Mouse (Mus musculus) embryo, embryonic 9.5 days (tissue): ENCODE measurements at regions not wholly inside any gene's neighbourhood (a gene's known extent, or its start where the extent isn't known, plus 50 kb on each side); places are given as distances from the start of the nearest gene placed in this dataset.

Source experiments
- DNase-seq: peaks from one replicate; pipeline ENCODE4 v3.0.0-alpha.2; 2017; ENCODE audit errors: extremely low spot score

DNA sequence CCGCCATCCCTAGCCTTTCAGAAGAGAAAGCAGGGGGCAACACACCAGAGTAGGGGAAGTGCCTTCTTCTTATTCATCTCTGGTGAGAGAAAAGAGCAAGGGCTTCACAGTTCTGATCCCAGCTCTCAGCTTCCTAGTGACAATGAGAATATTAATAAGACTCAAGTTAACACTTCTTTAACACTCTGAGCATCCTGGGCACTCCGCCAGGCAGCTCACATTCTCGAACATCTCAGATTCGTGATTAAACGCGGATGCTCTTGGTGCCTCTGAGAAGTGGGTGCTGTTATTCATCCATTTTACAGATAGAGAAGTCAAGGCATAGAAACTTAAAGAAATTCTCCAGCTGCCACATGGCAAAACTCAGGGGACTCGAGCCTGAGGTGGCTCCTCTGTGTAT, 237.1 kb downstream of the Rps15a start:
- no peak for DNase-seq

DNA sequence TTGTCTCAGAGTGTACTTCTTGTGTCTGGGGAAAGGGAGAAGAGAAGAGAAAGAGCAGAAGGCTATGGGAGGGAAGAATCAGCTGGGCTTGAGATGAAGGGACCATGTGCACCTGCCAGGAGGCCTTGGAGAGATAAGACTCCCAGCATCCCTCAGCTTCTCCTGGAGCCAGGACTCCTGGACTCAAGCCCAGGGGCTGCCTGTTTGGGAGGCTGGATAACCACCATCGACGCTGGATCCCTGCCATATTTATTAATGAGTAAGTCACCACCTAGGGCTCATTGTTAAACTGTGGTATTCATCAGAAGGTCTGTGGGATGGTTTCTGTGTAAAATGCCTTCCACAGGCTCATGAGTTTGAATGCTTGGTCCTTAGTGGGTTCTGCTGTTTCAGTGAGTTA, 240.7 kb downstream of the Rps15a start:
- no peak for DNase-seq

DNA sequence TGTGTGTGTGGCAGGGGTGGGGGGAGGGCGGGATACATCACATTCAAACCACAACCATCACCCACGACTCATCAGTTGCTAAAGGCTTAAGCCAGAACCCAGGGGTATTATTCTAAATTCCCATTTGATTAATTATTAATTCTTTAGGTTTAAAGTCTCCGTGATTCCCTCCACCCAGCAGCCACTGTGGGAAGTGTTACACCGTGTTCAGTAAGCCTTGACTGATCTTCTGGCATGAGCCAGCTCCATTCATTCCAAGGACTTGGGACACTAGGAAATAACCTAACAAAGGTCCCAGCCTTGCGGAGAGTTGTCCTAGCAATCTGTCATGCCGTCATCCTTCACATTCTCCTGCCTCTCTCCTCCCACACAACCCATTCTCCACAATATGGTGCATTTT, 256.6 kb downstream of the Rps15a start:
- DNase-seq, result no peak

DNA sequence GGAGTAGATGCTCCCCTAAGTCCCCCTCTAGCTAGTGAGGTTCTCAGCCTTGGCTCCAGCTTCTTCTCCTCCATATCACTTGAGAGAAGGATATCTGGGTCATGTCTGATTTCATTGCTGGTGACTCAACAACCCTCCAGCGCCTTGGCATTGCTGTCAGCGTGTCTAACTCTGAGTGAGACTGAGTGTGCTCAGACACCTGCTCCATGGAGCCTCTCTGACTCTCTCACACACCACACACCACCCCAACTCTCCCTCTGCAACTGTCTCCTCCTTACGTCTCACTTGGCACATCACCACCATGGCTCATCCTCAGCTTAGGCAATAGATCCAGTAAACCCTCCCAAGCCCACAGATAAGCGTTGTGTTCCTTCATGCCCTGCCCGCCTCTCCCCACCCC, 260.0 kb downstream of the Rps15a start:
- no peak for DNase-seq

DNA sequence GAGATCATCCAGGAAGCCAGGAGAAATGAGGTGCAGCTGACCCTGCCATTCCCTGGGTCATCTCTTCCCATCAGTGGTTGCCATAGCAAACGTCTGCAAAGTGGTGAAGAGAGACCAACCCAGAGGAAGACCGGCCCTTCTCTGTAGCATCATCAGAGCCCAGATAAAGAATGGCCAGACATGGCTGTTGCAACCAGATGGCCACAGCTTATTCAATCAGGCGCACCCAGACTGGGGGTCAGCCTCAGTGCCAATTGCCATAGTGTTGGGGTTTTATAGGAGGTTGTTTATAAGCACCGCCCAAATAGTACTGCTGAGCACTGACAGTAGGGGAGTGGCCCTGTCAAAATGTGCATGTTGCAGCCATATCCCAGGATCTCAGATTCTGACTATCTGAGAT, 262.3 kb downstream of the Rps15a start:
- no peak for DNase-seq

- DNase-seq, result no peak
Observed at GRCm38 (mm10) chr7:117852866-117853265, 263.1 kb downstream of the Rps15a start.

DNA sequence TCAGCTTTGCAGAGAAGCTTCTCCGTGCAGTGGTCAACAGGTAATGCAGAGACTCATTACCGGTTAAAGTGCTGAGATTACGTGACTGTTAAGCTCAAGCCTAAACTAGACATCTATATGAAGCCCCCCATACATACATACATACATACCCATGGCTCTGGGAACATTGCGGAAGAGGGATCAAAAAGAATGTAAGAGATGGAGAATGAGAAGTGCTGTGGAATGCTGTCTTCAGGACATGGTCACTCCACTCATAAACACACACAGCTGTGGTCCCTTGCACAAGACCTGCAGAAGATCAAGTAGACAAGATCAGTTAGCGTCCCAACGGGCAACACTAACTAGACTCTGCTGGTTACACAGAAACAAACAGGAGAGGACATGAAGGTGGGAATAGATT, 265.2 kb downstream of the Rps15a start:
- DNase-seq, result no peak

DNA sequence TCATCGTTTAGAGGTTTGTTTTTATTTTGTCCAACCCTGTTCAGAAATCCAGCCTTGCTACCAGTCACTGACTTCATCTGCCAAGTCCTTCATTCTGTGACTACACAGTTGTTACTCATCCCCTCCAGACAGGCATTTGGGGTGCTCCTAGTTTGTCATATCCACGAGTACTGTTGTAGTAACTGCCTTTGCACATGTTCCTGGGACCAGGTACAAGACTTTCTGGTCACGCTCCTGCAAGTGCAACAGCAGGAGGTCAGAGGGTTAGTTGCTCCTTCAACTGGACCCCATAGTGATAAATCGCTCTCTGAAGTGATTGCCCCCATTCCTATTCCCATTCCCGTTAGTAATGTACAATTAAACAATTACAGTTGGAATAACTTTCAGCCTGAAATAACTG, 269.9 kb downstream of the Rps15a start:
- no peak for DNase-seq

GRCm38 (mm10) chr7:117842780-117843179, 273.2 kb downstream of the Rps15a start:
- peak; percentile 11 for DNase-seq

DNA sequence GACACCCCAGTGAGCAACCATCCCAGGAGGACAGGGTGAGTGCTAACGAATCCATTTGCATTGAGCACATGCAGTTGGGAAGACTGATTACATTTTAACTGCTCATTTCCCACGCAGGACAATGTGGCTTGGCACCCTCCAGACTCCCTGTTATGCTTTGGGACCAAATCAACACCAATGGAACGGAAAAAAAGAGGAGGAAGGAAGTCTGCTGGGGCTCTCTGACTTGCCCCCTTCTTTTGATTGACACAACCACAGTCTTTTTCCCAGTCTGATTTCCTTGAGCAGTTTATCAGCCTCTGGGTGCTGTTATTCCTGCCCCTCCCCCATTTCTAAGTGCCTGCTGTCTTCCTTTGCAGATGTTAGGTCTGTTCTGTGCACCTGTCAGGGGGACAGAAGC, 321.0 kb downstream of the Rps15a start:
- DNase-seq, result no peak

DNA sequence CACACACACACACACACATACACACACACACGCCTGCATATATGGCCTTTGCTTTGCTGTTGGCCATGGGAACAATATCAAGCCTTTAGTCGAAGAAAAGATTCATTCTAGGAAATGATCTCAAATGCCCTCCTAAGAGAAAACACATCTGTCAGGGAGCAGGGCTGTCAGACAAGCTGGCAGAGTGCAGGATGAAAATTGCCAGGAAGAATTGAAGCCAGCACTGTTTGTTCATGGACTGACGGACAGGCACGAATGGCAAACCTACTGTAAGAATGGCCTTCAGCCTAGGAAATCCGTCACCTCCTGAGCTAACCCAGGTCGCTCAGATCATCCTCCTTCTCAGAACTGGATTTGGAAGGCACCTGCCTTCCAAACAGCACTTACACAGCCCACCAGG, 322.0 kb downstream of the Rps15a start:
- DNase-seq, result no peak

DNA sequence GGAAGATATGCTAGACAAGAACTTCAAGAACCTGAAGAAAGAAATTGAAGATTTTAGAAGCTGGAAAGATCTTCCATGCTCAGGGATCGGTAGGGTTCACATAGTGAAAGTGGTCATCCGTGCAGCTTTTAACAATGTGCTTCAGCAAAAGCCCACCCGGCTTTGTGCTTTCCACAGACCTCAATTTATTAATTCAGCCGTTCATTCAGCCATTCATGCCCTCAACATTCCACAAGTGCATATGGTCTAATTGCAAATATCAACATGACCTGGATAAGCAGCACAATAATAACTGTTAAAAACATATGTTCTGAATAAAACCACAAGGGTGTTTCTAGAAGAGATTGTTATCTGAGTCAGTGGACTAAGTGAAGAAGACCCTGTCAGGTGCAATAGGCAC, 323.5 kb downstream of the Rps15a start:
- DNase-seq, result no peak

- DNase-seq, result no peak
Observed at GRCm38 (mm10) chr7:117778996-117779395, 337.0 kb downstream of the Rps15a start.

GRCm38 (mm10) chr7:117777921-117778320, 338.1 kb downstream of the Rps15a start:
- no peak for DNase-seq

GRCm38 (mm10) chr7:117771836-117772235, 344.2 kb downstream of the Rps15a start:
- no peak for DNase-seq

GRCm38 (mm10) chr7:117759506-117759905, 356.5 kb downstream of the Rps15a start:
- DNase-seq, result no peak

GRCm38 (mm10) chr7:117757033-117757432, 359.0 kb downstream of the Rps15a start:
- DNase-seq, result no peak

DNA sequence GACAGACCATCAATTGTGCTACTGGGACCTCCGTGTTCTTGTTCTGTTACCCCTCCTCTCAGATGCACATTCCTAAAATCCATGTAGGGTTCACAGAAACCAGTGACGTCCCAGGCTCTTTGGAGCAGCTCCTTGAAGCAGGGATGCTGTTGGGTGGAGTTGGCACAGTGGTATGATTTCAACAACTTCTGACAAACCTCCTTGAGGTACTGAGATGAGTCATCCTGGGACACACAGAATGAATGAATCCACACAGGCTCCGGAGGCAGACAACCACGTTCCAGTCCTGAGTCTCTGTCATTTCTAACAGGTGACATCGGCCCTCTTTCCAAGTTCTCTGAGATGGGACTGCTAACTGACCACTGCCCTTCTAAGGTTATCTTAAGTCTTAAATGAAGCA, 360.2 kb downstream of the Rps15a start:
- no peak for DNase-seq

- no peak for DNase-seq
Observed at GRCm38 (mm10) chr7:117753296-117753695, 362.7 kb downstream of the Rps15a start.

- DNase-seq, result no peak
Observed at GRCm38 (mm10) chr7:117752302-117753185, 363.4 kb downstream of the Rps15a start.

DNA sequence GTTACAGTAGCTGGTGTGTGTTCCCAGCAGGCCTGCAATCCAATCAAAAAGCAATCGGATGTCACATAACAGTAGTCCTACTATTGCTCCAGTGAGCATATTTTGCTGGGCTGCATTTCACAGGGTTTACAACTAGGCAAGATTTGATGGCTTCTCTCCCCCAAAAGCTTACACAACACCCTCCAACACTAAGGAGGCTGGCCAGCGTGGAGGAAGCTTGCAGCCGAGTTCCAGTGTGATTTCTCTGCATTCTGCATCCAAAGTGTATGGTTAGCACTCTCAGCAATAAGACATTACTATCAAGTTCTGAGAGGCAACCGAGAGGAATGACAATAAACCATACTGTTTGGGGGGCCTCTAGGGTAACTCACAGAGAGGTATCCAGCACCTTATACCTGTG, 367.2 kb downstream of the Xylt1 start:
- no peak for DNase-seq

DNA sequence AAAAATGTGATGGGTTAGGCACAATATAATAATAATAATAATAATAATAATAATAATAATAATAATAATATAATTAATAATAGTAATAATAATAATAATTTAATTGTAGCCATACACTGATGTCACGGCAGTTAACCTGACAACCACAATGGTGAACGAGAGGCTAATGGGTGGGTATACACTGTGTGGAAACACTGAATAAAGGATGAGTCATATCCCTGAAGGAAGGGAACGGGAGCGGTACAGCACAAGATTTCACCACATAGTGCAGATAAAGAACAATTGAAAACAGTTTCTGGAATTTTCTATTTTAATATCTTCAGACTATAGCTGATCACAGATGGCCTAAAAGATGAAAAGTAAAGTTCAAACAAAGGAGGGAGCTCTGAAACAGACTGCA, 365.6 kb downstream of the Xylt1 start:
- no peak for DNase-seq

GRCm38 (mm10) chr7:117739706-117740105, 358.9 kb downstream of the Xylt1 start:
- no peak for DNase-seq

DNA sequence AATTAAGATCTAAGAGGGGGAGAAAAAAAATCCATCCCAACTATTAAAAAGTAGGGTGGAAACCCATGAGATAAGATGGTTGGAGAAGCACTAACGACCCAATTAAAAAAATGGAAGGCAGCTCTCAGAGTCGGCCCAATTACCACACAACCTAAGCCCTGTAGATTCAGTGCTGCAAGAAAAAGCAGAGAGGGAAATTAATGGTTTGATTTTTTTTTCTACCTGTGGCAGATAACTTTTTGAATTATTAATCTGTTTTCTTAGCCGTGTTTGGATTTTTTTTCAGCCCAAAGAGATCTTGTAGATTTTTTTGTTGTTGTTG, 354.9 kb downstream of the Xylt1 start:
- no peak for DNase-seq
